Mouse (Mus musculus): Measurements from ENCODE around the gene Prkch. TPM values are rescaled to one million over a fixed set of nuclear protein-coding genes. Genes with fewer than 3 reads are reported as not detected.

The Prkch gene
- polyA plus RNA-seq, 1 experiment from 2014 or later, result 8.8 TPM

DNA sequence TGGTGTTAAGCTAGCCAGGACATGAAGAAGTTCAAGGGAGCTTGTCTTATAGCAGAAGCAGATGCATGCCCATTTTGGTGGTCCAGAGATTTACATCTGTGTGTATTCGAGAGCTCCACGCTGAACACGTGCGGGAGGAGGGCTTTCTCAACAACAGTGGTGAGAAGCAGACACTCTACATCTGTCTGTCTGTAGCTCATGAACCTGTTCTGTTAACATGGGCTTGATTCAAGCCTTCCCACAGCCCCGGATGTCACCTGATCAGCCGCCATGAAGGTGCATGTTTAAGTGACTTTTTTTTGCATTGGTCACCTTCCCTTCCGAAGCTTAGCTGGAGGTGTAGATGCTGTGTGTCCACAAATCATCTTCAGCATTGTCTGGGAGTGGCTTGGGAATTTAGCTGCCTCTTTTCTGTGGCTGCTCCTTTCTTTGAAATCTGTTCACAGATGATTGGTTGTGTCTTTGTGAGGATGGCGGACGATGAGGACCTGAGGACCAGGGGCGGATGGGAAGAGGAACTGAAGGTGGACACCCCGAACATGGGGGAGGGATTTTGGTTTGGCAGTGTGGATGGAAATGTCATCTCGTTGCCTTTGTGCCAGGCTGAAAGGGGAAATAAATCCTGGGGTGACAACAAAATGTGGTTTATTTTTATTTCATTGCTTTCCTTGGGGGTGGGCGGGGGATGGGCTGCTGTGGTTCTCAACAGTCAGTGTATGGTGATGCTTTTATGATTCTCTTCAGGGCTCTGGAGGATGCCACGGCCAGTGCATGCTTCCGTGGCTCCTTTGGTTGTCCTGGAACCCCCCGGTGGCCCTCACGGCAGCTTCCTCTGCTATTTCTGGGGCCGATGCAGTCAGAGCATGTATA is 25.3 kb downstream of the Prkch start:
- no peak for ATAC-seq (ENCODE audit: insufficient number of reproducible peaks, low FRiP score, low TSS enrichment, low read depth)

DNA sequence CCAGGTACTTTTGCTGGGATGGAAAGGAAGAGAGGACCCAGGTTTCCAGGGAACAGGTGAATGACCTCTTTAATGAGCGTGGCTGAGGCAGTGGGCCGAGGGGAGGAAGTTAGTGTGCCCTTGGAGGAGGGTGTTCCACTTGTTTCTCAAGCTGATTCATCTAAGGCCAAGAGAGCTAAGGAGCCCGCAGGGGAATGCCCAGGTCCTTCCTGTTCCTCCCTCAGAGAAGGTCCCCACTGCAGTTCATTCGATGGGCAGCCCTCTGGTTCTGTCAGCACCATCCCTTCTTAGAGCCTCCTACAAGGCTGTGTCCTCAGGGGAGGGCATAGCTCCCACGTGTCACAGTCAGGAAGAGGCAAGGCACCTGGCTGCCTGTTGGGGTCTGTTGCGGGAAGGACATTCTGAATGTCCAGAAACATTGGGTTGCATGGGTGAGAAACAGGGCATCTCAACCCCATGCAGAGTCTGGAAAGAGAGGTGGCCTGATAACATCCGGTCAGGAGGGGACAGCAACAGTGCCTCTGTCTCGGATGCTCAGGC is 26.3 kb downstream of the Prkch start:
- 78% methylated on average over 8 of the region's 8 CpGs for WGBS
- ATAC-seq (ENCODE audit: insufficient number of reproducible peaks, low FRiP score, low TSS enrichment, low read depth), result no peak
- no peaks in the 10 kb centered on the region for H3K36me3 ChIP-seq (ENCODE audit: control insufficient read depth, insufficient read depth, low read length)
- H3K9ac ChIP-seq (ENCODE audit: low read length), result no peak overlapping the region
- no peaks in the 10 kb centered on the region for H3K27me3 ChIP-seq (ENCODE audit: control insufficient read depth, insufficient read depth, low read length)
- no peaks in the 10 kb centered on the region for H3K9me3 ChIP-seq (ENCODE audit: control insufficient read depth, low read length)
- no peak overlapping the region for H3K4me2 ChIP-seq (ENCODE audit: low read depth, severe bottlenecking)
- H3K27ac ChIP-seq (replicated peaks; ENCODE audit: low read depth, low read length), result no peak overlapping the region
- DNase-seq (ENCODE audit: low spot score), result no peak
- H3K4me1 ChIP-seq (ENCODE audit: control insufficient read depth, insufficient read depth, low read length), result no peaks in the 10 kb centered on the region
- H3K4me3 ChIP-seq (ENCODE audit: low read depth, low read length), result no peak overlapping the region

More for the DNA sequence above, 25.3 kb downstream of the Prkch start:
- Histone ChIP-seq H3K36me3 (ENCODE audit: control insufficient read depth, insufficient read depth, low read length) (no peaks in the 10 kb centered on the region), H3K27me3 (ENCODE audit: control insufficient read depth, insufficient read depth, low read length) (no peaks in the 10 kb centered on the region), H3K27ac (replicated peaks; ENCODE audit: low read depth, low read length) (no peak overlapping the region), H3K4me1 (ENCODE audit: control insufficient read depth, insufficient read depth, low read length) (no peaks in the 10 kb centered on the region), H3K4me3 (ENCODE audit: low read depth, low read length) (no peak overlapping the region), H3K9me3 (ENCODE audit: control insufficient read depth, low read length) (no peaks in the 10 kb centered on the region), H3K9ac (ENCODE audit: low read length) (no peak overlapping the region), H3K4me2 (ENCODE audit: low read depth, severe bottlenecking) (no peak overlapping the region)
- no peak for DNase-seq (ENCODE audit: low spot score)
- WGBS, result 86% methylated on average over 18 of the region's 18 CpGs

- DNase-seq (ENCODE audit: low spot score) (no peak), ATAC-seq (ENCODE audit: insufficient number of reproducible peaks, low FRiP score, low TSS enrichment, low read depth) (no peak)
- WGBS, result 70% methylated on average over 3 of the region's 3 CpGs
- H3K4me1 ChIP-seq (ENCODE audit: control insufficient read depth, insufficient read depth, low read length), result no peaks in the 10 kb centered on the region
- no peak overlapping the region for H3K9ac ChIP-seq (ENCODE audit: low read length)
- no peak overlapping the region for H3K4me2 ChIP-seq (ENCODE audit: low read depth, severe bottlenecking)
- H3K27me3 ChIP-seq (ENCODE audit: control insufficient read depth, insufficient read depth, low read length), result no peaks in the 10 kb centered on the region
- no peaks in the 10 kb centered on the region for H3K36me3 ChIP-seq (ENCODE audit: control insufficient read depth, insufficient read depth, low read length)
- H3K4me3 ChIP-seq (ENCODE audit: low read depth, low read length), result no peak overlapping the region
- H3K27ac ChIP-seq (replicated peaks; ENCODE audit: low read depth, low read length), result no peak overlapping the region
- H3K9me3 ChIP-seq (ENCODE audit: control insufficient read depth, low read length), result no peaks in the 10 kb centered on the region
Observed at GRCm38 (mm10) chr12:73611741-73612140, 27.1 kb downstream of the Prkch start.

GRCm38 (mm10) chr12:73613183-73613582 is 28.6 kb downstream of the Prkch start:
- no peaks in the 10 kb centered on the region for H3K9me3 ChIP-seq (ENCODE audit: control insufficient read depth, low read length)
- H3K36me3 ChIP-seq (ENCODE audit: control insufficient read depth, insufficient read depth, low read length), result no peaks in the 10 kb centered on the region
- 81% methylated on average over 6 of the region's 6 CpGs for WGBS
- H3K4me2 ChIP-seq (ENCODE audit: low read depth, severe bottlenecking), result no peak overlapping the region
- no peak overlapping the region for H3K27ac ChIP-seq (replicated peaks; ENCODE audit: low read depth, low read length)
- no peak for ATAC-seq (ENCODE audit: insufficient number of reproducible peaks, low FRiP score, low TSS enrichment, low read depth)
- no peak overlapping the region for H3K4me3 ChIP-seq (ENCODE audit: low read depth, low read length)
- H3K9ac ChIP-seq (ENCODE audit: low read length), result no peak overlapping the region
- no peak for DNase-seq (ENCODE audit: low spot score)
- H3K4me1 ChIP-seq (ENCODE audit: control insufficient read depth, insufficient read depth, low read length), result no peaks in the 10 kb centered on the region
- H3K27me3 ChIP-seq (ENCODE audit: control insufficient read depth, insufficient read depth, low read length), result no peaks in the 10 kb centered on the region

DNA sequence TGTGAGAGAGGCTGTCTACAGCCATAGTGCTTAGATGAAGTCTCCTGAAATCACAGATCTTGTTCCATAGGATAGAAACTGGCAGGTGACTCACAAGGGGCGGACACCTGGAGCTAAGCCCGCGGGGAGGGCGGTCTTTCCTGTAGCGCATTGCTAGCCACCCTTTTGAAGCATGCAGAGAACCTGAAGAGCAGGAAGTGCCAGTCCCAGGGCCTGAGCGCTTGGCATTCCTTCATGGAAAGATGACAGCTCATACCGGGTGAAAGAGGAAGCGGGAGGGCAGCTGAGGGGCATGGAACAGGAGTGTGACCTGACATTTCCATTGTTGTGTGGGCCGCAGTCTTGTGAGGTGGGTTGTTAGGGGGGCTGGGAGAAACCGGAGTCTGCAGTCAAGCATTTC is 33.1 kb downstream of the Prkch start:
- no peaks in the 10 kb centered on the region for H3K9me3 ChIP-seq (ENCODE audit: control insufficient read depth, low read length)
- DNase-seq (ENCODE audit: low spot score), result peak; percentile 50
- no peaks in the 10 kb centered on the region for H3K36me3 ChIP-seq (ENCODE audit: control insufficient read depth, insufficient read depth, low read length)
- no peak overlapping the region for H3K27ac ChIP-seq (replicated peaks; ENCODE audit: low read depth, low read length)
- no peaks in the 10 kb centered on the region for H3K27me3 ChIP-seq (ENCODE audit: control insufficient read depth, insufficient read depth, low read length)
- 44% methylated on average over 10 of the region's 10 CpGs for WGBS
- H3K4me3 ChIP-seq (ENCODE audit: low read depth, low read length), result no peak overlapping the region
- H3K9ac ChIP-seq (ENCODE audit: low read length), result no peak overlapping the region
- no peaks in the 10 kb centered on the region for H3K4me1 ChIP-seq (ENCODE audit: control insufficient read depth, insufficient read depth, low read length)
- H3K4me2 ChIP-seq (ENCODE audit: low read depth, severe bottlenecking), result no peak overlapping the region
- ATAC-seq (ENCODE audit: insufficient number of reproducible peaks, low FRiP score, low TSS enrichment, low read depth), result 0 out of 2 replicates have a peak, but pooled peaks have one; percentile 54

DNA sequence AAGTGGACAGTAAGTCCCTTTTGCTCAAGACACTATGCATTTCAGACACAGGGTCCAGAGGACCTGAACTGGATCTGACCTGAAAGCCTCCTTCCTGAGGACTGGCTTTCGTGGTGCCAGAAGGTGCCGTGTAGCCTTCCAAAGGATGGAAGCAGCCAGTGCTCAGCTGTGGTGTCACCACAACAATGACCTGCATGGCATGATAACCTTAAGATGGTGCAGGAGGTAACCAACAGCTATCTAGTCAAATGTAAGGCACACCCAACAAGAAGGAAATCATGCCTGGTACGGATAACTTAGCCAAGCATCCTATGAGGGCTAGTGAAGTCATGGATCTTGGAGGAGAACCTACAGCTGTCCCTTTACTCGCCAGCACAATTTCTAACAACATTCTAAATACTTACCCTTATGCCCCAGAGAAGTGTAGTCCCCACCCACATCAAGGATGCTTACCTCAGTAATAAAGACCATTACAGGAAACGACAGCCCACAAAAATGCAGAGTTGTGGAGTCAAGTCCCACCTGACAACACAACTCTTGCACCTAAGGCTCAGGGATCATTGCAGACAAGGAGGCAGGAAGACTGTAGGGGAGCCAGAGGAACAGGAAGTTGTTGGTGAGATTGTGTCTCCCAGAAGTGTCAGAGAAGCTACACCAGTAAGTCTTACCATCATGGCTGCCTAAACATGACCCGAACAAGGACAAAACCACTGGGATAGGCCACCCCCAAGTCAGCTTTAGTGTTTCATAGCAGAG is 40.9 kb downstream of the Prkch start:
- Histone ChIP-seq H3K4me1 (ENCODE audit: control insufficient read depth, insufficient read depth, low read length) (no peaks in the 10 kb centered on the region), H3K9me3 (ENCODE audit: control insufficient read depth, low read length) (no peaks in the 10 kb centered on the region), H3K4me2 (ENCODE audit: low read depth, severe bottlenecking) (no peak overlapping the region), H3K27me3 (ENCODE audit: control insufficient read depth, insufficient read depth, low read length) (no peaks in the 10 kb centered on the region), H3K36me3 (ENCODE audit: control insufficient read depth, insufficient read depth, low read length) (no peaks in the 10 kb centered on the region), H3K4me3 (ENCODE audit: low read depth, low read length) (no peak overlapping the region), H3K9ac (ENCODE audit: low read length) (no peak overlapping the region), H3K27ac (replicated peaks; ENCODE audit: low read depth, low read length) (no peak overlapping the region)
- no peak for DNase-seq (ENCODE audit: low spot score)
- WGBS, result 88% methylated on average over 6 of the region's 6 CpGs
- ATAC-seq (ENCODE audit: insufficient number of reproducible peaks, low FRiP score, low TSS enrichment, low read depth), result no peak

DNA sequence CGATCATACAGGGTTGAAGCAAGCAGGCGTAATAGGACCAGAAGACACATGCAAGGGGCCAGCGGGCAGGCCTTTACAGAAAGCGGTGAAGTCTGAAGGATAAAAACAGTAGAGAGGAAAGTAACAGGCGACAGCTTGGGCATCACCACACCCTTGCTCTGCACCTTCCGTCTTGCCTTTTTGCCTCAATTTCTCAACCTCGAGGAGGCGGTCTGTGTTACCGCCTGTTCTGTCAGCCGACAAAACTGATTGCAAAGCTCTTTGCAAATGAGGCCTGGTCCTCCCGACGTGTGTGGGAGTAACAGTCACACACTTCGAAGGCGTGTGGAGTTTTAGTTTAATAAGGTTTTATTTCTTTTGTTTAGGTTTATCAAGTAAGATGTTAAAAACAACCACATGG is 43.3 kb downstream of the Prkch start:
- Histone ChIP-seq H3K36me3 (ENCODE audit: control insufficient read depth, insufficient read depth, low read length) (no peaks in the 10 kb centered on the region), H3K9me3 (ENCODE audit: control insufficient read depth, low read length) (no peaks in the 10 kb centered on the region), H3K4me3 (ENCODE audit: low read depth, low read length) (no peak overlapping the region), H3K9ac (ENCODE audit: low read length) (no peak overlapping the region), H3K4me1 (ENCODE audit: control insufficient read depth, insufficient read depth, low read length) (peaks cover 4% of the 10 kb centered on the region; the same call in 1 of the 2 replicates), H3K27ac (replicated peaks; ENCODE audit: low read depth, low read length) (no peak overlapping the region), H3K4me2 (ENCODE audit: low read depth, severe bottlenecking) (no peak overlapping the region), H3K27me3 (ENCODE audit: control insufficient read depth, insufficient read depth, low read length) (no peaks in the 10 kb centered on the region)
- DNase-seq (ENCODE audit: low spot score) (no peak), ATAC-seq (ENCODE audit: insufficient number of reproducible peaks, low FRiP score, low TSS enrichment, low read depth) (no peak)
- 90% methylated on average over 14 of the region's 14 CpGs for WGBS

- WGBS, result 58% methylated on average over 11 of the region's 11 CpGs
- no peaks in the 10 kb centered on the region for H3K36me3 ChIP-seq (ENCODE audit: control insufficient read depth, insufficient read depth, low read length)
- H3K4me2 ChIP-seq (ENCODE audit: low read depth, severe bottlenecking), result no peak overlapping the region
- no peak overlapping the region for H3K27ac ChIP-seq (replicated peaks; ENCODE audit: low read depth, low read length)
- ATAC-seq (ENCODE audit: insufficient number of reproducible peaks, low FRiP score, low TSS enrichment, low read depth) (no peak), DNase-seq (ENCODE audit: low spot score) (no peak)
- H3K9me3 ChIP-seq (ENCODE audit: control insufficient read depth, low read length), result no peaks in the 10 kb centered on the region
- no peak overlapping the region for H3K9ac ChIP-seq (ENCODE audit: low read length)
- H3K27me3 ChIP-seq (ENCODE audit: control insufficient read depth, insufficient read depth, low read length), result no peaks in the 10 kb centered on the region
- peaks cover 4% of the 10 kb centered on the region; the same call in 1 of the 2 replicates for H3K4me1 ChIP-seq (ENCODE audit: control insufficient read depth, insufficient read depth, low read length)
- H3K4me3 ChIP-seq (ENCODE audit: low read depth, low read length), result no peak overlapping the region
Observed at GRCm38 (mm10) chr12:73630596-73630995, 46.0 kb downstream of the Prkch start.
